Mouse (Mus musculus): Measurements from ENCODE around the gene Slamf6. TPM values are rescaled to one million over a fixed set of nuclear protein-coding genes. Genes with fewer than 3 reads are reported as not detected.
"Not testable (repeated sequence)": the region's sequence is repeated elsewhere in the genome, so short reads cannot be mapped to it uniquely, and the experiment has no call there.

The Slamf6 gene
- not detected for total RNA-seq (2021)

GRCm38 (mm10) chr1:171917305-171918039 lies at the start of gene Slamf6:
TSS of gene Slamf6 (plus strand) at chr1:171917515.
- no peak for DNase-seq

DNA sequence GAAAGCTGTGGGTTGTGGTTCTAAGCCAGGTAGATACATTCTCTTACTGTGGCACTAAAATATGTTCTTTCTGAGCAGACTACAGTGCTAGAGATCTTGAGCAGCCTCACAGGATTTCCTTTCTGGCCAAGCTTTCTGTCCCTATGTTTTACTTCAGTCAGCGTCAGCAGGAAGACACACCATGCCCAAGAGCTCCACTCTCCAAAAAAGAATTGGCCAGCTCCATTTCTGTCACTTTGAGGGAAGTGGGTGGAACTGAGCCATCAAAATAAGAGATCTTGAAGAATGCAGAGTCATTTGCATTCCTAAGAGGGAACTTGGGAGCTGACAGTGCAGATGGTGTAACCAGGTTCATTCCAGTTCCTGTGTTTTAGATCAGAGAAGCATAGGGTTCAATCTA lies 30.3 kb upstream of the Slamf6 start:
- no peak for DNase-seq

DNA sequence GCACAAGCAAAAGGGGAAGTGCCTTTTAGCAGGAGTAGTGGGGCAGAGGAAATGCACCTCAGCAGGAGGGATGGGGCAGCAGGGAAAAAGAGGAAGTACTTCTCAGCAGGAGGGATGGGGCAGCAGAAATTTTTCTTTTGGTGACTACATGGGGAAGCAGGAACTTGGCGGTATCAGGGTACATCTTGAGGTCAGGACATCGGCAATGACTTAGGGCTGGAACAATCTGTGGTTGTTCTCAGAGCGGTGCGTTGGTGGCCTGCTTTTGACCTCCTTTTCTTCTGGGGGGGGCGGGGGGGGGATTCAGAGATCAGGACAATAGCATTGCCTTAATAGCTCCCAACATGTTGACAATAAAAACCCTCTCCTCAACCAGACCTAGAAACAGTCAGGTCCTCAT lies 22.0 kb upstream of the Slamf6 start, which contains the start of gene Gm10521:
Gm10521 (plus strand) TSS at position 301 of the 400 bp plus-strand sequence.
- not testable (repeated sequence) for DNase-seq

DNA sequence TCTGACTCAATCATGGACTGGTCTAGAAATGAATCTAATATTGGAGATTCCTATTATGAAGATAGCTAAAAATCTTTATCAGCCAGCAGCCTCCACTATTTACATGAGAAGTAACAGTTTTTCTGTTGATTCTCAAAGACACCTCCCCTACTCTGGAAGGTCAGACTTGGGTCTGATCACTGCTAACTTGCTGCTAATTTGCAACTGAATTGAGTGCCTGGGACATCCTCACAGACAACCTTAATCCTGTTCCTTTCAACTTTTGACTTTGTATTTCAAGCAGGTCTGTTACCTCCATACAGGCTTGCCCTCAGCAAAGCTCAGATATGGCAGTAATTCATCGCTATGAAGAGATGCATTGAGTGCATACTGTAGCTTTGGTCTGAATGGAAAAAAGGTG lies 13.3 kb upstream of the Slamf6 start:
- no peak for DNase-seq

DNA sequence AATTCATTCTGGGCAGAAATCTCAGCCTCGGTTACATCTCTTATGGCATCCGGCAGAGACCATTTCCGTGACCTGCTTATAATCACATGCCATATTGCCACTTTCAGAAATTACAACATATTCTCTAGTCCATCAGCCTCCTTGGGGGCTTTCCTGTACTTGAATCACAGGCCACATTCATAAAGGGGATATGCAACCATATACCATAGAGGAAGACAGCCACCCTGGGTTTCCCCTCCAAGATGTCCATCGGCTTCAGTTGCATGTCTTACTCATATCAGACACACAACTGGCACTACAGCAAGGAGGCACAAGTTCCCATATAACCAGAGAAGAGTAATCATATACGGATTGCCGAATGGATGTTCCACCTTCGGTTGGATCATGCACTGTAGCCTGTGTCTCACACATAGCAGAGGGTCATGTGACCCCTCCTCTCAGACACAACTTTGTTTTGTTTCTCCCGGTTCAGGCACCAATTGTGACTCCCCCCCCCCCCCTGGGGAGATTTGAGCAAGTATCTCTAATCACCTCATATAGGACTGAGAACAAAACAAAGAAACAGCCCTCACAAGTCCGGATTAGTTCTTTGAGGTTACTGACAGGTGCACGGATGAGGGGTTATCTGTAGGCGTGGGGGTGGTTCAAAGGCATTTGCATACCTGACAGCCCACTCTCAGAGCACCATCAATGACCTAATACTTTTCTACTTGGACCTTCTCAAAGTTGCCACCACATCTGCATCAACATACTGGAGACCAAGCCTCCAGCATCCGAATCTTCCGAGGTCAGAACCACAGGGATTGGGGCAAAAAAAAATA lies 1.5 kb upstream of the Slamf6 start:
- no peak for DNase-seq

DNA sequence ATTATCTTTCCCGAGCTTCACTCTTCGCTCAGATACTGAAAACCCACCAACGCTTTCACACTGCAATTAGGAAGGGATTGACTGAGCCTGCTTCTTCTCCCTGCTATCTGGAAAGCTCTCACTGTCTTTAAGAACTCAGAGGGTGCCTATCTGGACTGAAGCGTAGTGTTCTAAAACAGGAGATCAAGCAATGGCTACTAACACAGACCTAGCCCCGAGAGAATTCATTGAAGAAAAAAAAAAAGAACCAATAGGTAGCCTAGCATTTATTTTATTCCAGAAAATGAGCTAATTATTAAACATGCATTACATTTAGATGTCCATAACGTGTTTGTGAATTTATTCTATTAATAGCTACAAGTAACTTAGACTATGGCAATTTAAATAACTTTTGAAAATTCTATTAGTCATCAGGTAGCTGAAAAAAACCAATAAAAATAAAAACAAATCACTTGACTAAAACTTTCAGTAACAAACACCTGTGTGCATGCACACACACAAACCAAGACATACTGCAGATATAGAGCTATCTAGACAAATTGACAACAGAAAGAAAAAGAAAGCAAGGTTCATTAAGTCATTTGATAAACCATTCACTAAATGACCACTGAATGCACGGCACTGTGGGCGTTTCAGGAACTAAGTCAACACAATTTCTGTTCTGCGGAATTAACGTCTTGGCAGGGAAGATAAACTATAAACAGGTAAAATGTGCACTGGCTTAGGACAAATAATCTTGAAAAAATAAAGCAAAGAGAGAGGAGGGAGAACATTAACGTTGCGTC lies 1.0 kb downstream of the Slamf6 start:
- no peak for DNase-seq

DNA sequence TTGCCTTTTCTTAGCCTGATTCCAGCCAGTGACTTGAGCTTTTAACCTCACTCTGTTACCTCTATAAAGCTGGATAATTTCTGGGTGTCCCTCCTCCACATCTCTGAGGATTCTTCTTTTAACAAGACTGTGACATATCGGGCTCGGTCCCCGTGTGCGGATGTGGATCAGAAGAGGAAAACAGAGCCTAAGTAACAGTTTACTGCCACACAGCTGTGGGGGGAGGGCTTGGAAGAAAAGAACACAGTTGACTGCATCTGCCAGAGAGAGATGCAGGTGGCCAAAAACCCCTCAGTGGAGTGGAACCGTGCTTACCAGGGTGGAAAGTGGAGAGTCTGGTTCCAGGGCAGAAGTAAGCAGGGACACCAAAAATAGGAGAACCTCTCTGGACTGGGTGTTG lies 1.9 kb downstream of the Slamf6 start:
- no peak for DNase-seq

GRCm38 (mm10) chr1:171919901-171920510 lies 2.7 kb downstream of the Slamf6 start:
- DNase-seq: no peak

DNA sequence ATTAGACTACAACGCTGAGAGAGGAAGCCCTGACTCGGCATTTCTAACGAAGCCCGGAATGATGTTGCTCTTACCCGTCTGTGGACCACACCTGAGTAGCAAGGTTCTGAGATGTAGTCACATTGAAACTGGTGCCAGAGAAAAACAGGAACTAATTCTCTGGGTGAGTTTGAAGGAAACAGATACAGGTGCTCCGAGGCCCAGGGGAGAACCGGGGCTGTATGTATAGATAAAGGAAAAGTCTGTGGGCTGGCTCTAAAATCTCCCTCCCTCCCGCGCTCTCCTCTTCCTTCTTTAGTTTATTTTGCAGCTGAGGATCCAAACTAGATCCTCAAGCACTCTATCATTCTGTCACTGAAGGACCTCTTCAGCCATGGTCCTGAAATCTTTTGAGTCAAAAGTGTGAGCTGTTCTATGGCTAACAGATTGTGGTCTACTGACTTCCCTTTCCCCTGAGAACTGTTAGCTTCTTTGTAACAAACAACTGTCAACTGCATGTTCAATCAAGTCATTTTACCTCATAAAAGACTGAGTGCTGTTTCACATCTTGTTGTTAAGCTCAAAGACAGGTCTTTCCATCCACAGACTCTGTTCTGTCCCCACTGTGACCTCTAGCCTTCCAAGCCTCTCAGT lies 3.8 kb downstream of the Slamf6 start:
- no peak for DNase-seq

GRCm38 (mm10) chr1:171921641-171922040 lies 4.3 kb downstream of the Slamf6 start:
- no peak for DNase-seq

- no peak for DNase-seq
Measured at GRCm38 (mm10) chr1:171922844-171923243, 5.5 kb downstream of the Slamf6 start.

DNA sequence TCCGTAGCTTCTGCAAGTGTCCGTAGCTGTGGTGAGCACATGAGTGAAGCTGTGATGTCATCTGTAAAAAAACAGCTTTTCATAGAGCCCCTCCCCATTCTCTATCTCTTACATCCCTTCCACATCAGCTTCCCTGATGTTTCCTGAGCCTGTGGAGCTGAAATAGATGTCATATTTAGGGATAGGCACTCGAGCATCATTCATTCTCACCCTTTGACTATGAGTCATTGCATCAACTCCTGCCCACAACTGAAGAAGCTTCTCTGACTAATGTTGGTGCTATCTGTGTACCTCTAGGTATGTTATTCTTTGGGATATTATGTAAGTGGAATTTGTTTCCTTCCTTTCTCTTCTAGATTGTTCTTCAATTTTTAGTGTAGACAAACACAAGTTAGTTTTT lies 7.6 kb downstream of the Slamf6 start:
- DNase-seq: no peak

GRCm38 (mm10) chr1:171933851-171934250 lies 16.5 kb downstream of the Slamf6 start:
- DNase-seq: no peak

GRCm38 (mm10) chr1:171938952-171939948 lies 21.9 kb downstream of the Slamf6 start:
- DNase-seq: no peak

- no peak for DNase-seq
Measured at GRCm38 (mm10) chr1:171940626-171941025, 23.3 kb downstream of the Slamf6 start.

DNA sequence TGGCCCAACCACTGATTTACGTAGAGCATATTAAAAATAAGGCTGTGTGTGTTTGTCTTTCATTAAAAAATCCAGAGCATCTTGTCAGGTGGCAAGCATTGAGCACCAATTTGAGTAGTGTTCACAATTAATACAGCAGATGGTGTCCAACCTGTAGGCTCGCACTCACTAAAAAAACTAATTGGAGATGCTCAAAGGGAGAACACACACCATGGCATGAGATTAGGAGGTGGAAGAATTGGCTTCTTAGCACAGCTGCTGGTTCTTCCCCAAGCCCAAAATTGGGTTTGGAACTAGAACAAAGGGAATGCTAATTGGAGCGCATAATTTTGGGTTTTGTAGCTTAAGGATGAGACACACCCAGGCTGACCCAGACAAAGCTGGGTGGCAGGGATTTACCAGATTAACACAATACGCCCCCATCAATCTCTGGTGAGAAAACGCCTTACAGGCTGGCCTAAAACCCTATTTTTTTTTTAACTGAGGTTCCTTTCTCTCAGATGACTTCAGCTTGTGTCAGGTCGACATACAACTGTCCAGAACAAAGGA lies 29.2 kb downstream of the Slamf6 start:
- no peak for DNase-seq

DNA sequence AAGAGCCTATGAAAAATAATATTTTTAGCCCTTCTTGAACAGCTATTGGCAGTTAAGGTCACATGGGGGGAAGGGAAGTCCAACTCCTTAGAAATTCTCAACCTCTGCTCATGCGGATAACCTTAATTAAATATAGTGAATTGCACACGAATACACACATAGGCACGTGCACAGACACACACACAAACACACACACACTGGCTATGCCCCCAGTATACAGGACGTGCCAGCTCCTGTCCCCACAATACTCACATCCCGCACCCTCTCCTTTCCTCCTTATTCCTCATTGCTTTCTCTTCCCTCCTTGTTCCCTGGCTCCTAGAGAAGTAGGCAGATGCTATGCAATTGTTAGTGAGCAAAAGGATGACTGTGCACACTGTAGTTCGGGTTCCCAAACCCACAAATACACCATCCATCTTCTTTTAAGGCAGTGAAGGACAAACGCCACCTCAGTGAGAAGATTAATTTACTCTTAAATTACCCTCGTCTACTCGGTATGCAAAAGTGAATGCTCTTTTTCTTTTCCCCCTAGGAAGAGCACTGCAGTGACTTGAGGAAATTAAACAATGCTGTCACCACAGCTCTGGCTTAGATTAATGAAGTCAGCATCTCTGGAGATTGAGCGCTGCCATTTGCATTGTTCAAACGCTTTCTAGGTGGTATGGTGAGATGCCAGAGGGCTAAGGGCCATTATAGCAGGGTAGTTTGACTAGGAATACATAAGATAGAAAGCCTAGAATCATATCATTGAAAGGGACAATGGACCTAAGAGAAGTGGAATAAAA lies 31.0 kb downstream of the Slamf6 start:
- DNase-seq: no peak

- DNase-seq: no peak
Measured at GRCm38 (mm10) chr1:171948946-171949508, 31.7 kb downstream of the Slamf6 start.

DNA sequence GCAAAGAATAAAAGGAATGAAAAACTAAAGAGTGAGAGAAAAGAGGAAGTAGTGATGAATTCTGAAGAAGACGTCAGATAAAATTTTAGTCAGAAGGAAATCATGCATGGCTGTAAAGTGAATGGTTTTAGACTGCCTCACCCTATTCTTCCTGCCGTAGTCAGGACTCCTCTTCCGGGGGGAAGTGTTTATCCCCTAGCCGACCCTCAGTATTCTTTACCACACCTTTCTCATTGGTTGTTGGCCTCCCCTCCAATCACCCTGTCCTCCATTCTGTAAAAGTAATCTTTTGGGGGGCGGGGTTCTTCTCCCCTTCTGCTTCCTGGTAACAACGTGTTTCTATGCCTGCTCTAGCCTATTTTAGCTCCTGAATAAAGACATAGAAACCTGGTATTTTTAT lies 37.8 kb downstream of the Slamf6 start:
- no peak for DNase-seq

Data from layer of hippocampus, postnatal 36 days (tissue).